Mouse (Mus musculus) ES-E14 (cell line): Measurements from ENCODE around the gene Zdhhc3.

Experiments used
- ZC3H11A ChIP-seq: IDR thresholded peaks from 2 replicates; pipeline ENCODE4 v1.6.1; 2012; ENCODE audit warnings: low read depth, mild to moderate bottlenecking, inconsistent platforms, low read length, borderline replicate concordance
- ZNF384 ChIP-seq: IDR thresholded peaks from 2 replicates; pipeline ENCODE4 v1.6.1; 2012; ENCODE audit warnings: low read depth, low read length, inconsistent platforms

DNA sequence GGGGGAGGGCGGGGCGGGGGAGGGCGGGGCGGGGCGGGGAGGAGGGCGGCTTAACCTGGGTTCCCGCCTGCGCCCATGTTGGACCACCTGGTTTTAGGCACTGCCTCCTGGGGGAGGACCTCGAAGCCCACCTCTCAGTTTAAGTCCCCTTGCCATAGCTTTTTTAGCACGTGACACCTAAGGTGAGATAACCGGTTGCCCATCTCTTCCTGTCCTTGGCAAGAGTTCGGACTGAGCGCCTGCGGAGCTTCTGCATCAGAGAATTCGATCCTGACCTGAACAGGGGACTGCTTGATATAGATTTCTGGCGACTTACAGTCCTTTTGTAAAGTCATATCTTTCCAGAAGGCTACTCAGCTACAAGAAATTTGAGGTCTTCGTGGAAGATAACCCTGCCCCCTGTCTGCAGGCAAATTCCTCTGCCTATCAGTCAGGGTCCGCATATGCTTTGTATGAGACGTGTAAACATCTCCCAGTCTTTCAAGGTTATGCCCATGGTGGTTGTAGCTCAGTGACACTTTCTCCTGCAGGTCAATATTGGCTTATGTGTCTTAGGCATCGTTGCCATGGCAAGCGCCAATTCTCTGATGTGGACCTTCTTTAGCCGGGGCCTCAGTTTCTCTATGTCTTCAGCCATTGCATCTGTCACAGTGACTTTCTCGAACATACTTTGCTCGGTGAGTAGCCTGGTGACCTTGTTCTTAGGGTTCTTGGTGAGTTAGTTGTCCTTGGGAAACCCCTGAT is 91.2 kb downstream of the Zdhhc3 start:
- TF ChIP-seq ZC3H11A (no peak), ZNF384 (no peak)
